Mouse (Mus musculus): ENCODE measurements around the gene Polg2. TPM values are rescaled to one million over a fixed set of nuclear protein-coding genes. Genes with fewer than 3 reads are reported as not detected.
"Not testable (repeated sequence)": the region's sequence is repeated elsewhere in the genome, so short reads cannot be mapped to it uniquely, and the experiment has no call there.

The Polg2 gene
- polyA plus RNA-seq, 1 experiment from 2014 or later = 10.1 TPM

GRCm38 (mm10) chr11:106753314-106753713, 26.0 kb downstream of the Polg2 start:
- no peaks in the 10 kb centered on the region for H3K36me3 ChIP-seq
- H3K9ac ChIP-seq = no peak overlapping the region
- H3K27me3 ChIP-seq = no peaks in the 10 kb centered on the region
- no peak overlapping the region for H3K4me2 ChIP-seq
- 75% methylated on average over 6 of the region's 6 CpGs for WGBS
- no peaks in the 10 kb centered on the region for H3K9me3 ChIP-seq
- no peak overlapping the region for H3K4me3 ChIP-seq
- ATAC-seq (ENCODE audit: borderline replicate concordance, extremely low read depth, low FRiP score, low TSS enrichment) = no peak
- H3K27ac ChIP-seq = no peak overlapping the region
- H3K4me1 ChIP-seq = no peaks in the 10 kb centered on the region

DNA sequence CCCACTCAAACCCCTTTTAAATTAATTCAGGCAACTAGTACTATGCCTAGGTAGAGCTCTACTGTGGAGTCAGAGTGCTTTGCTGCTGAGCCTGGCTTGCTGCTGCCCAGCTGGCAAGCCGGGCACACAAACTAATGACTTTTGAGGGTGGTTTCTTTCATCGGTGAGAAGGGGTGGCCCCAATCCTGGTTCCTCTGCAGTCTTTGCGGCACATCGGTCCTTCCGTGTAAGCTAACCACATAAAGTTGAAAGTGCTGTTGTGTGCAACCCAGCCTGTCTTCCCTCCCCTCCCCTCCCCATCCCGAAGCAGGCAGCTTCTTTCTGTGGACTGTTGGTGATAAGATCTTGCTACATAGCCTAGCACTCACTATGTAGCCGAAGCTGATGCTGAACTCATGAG, 27.2 kb downstream of the Polg2 start:
- Histone ChIP-seq H3K27ac (no peak overlapping the region), H3K27me3 (no peaks in the 10 kb centered on the region), H3K4me3 (no peak overlapping the region), H3K36me3 (no peaks in the 10 kb centered on the region), H3K9ac (no peak overlapping the region), H3K9me3 (no peaks in the 10 kb centered on the region), H3K4me2 (no peak overlapping the region), H3K4me1 (no peaks in the 10 kb centered on the region)
- no peak for ATAC-seq (ENCODE audit: borderline replicate concordance, extremely low read depth, low FRiP score, low TSS enrichment)
- 63% methylated on average over 7 of the region's 7 CpGs for WGBS

- H3K27ac ChIP-seq = no peak within 1 kb of the TSS
- H3K4me3 ChIP-seq = no peak within 1 kb of the TSS
- 70% methylated on average over 17 of the region's 17 CpGs for WGBS
- ATAC-seq (ENCODE audit: borderline replicate concordance, extremely low read depth, low FRiP score, low TSS enrichment) = no peak
- H3K9me3 ChIP-seq = no peaks in the 10 kb centered on the region
- no peaks in the 10 kb centered on the region for H3K4me1 ChIP-seq
- no peaks in the 10 kb centered on the region for H3K27me3 ChIP-seq
- H3K4me2 ChIP-seq = no peak within 1 kb of the TSS
- no peaks in the 10 kb centered on the region for H3K36me3 ChIP-seq
- H3K9ac ChIP-seq = no peak within 1 kb of the TSS
These were observed 28.0 kb downstream of the Polg2 start, which contains the start of gene Milr1 for GRCm38 (mm10) chr11:106751039-106752018. TSS of gene Milr1 (plus strand) at chr11:106751226.

- 63% methylated on average over 13 of the region's 13 CpGs for WGBS
- H3K27ac ChIP-seq = no peak within 1 kb of the TSS
- no peaks in the 10 kb centered on the region for H3K27me3 ChIP-seq
- no peak within 1 kb of the TSS for H3K4me3 ChIP-seq
- no peak for ATAC-seq (ENCODE audit: borderline replicate concordance, extremely low read depth, low FRiP score, low TSS enrichment)
- no peaks in the 10 kb centered on the region for H3K36me3 ChIP-seq
- no peak within 1 kb of the TSS for H3K4me2 ChIP-seq
- H3K9me3 ChIP-seq = no peaks in the 10 kb centered on the region
- no peaks in the 10 kb centered on the region for H3K4me1 ChIP-seq
- no peak within 1 kb of the TSS for H3K9ac ChIP-seq
These were observed 29.1 kb downstream of the Polg2 start, which contains the start of gene Pecam1 for GRCm38 (mm10) chr11:106750121-106750751. TSS of gene Pecam1 (minus strand) at chr11:106750628.

- not testable (repeated sequence) for H3K27ac ChIP-seq; H3K36me3 ChIP-seq; H3K4me3 ChIP-seq; H3K9ac ChIP-seq; ATAC-seq (ENCODE audit: borderline replicate concordance, extremely low read depth, low FRiP score, low TSS enrichment); H3K4me2 ChIP-seq; H3K9me3 ChIP-seq; H3K4me1 ChIP-seq; H3K27me3 ChIP-seq
- 92% methylated on average over 7 of the region's 7 CpGs for WGBS
These were observed 29.7 kb downstream of the Polg2 start for GRCm38 (mm10) chr11:106749557-106750120.

DNA sequence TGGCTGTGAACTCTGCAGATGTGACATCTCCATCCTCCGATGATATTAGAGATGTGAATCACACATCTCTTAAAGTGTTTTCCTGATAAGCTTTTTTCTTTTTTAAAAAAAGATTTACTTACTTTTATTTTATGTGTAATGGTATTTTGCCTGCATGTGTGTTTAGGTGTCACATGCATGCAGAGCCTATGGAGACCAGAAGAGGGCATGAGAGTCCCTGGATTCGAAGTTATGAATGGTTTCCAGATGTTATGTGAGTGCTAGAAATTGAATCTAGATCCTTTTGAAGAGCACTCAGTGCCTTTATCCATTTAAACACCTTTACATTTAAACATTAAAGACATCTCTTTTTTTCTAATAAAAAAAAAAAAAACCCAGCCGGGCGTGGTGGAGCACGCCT, 34.4 kb downstream of the Polg2 start:
- no peak overlapping the region for H3K4me3 ChIP-seq
- no peaks in the 10 kb centered on the region for H3K4me1 ChIP-seq
- H3K9ac ChIP-seq = no peak overlapping the region
- H3K27ac ChIP-seq = no peak overlapping the region
- H3K36me3 ChIP-seq = no peaks in the 10 kb centered on the region
- WGBS = 88% methylated on average over 5 of the region's 5 CpGs
- H3K27me3 ChIP-seq = no peaks in the 10 kb centered on the region
- H3K4me2 ChIP-seq = no peak overlapping the region
- no peak for ATAC-seq (ENCODE audit: borderline replicate concordance, extremely low read depth, low FRiP score, low TSS enrichment)
- no peaks in the 10 kb centered on the region for H3K9me3 ChIP-seq

- no peak for ATAC-seq (ENCODE audit: borderline replicate concordance, extremely low read depth, low FRiP score, low TSS enrichment)
- 40% methylated on average over 6 of the region's 6 CpGs for WGBS
- Histone ChIP-seq H3K4me3 (no peak overlapping the region), H3K36me3 (no peaks in the 10 kb centered on the region), H3K4me1 (peaks cover 7% of the 10 kb centered on the region; the same call in 1 of the 2 replicates), H3K27me3 (no peaks in the 10 kb centered on the region), H3K4me2 (no peak overlapping the region), H3K9me3 (no peaks in the 10 kb centered on the region), H3K9ac (no peak overlapping the region), H3K27ac (no peak overlapping the region)
These were observed 36.9 kb downstream of the Polg2 start for GRCm38 (mm10) chr11:106742388-106742841.

- no peaks in the 10 kb centered on the region for H3K36me3 ChIP-seq
- H3K4me3 ChIP-seq = no peak overlapping the region
- H3K27me3 ChIP-seq = no peaks in the 10 kb centered on the region
- H3K9ac ChIP-seq = no peak overlapping the region
- peaks cover 8% of the 10 kb centered on the region; the same call in 1 of the 2 replicates for H3K4me1 ChIP-seq
- 88% methylated on average over 3 of the region's 3 CpGs for WGBS
- no peak overlapping the region for H3K4me2 ChIP-seq
- H3K9me3 ChIP-seq = no peaks in the 10 kb centered on the region
- no peak overlapping the region for H3K27ac ChIP-seq
- ATAC-seq (ENCODE audit: borderline replicate concordance, extremely low read depth, low FRiP score, low TSS enrichment) = no peak
These were observed 37.5 kb downstream of the Polg2 start for GRCm38 (mm10) chr11:106741826-106742225.

DNA sequence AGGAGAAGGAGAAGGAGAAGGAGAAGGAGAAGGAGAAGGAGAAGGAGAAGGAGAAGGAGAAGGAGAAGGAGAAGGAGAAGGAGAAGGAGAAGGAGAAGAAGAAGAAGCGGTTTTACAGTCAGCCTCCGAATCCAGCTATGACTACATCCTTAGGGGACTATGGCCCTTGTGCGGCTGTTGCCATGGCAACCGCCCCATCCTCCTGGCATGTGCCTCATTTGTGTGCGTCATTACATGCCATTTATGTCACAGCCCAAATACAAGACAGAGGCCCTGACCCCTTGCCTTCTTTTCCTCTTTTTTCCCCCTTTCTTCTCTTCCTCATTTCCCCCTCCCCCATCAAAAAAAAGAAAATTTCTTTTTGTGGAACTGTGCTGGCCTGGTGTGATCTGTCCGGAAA, 38.1 kb downstream of the Polg2 start:
- no peaks in the 10 kb centered on the region for H3K9me3 ChIP-seq
- H3K36me3 ChIP-seq = no peaks in the 10 kb centered on the region
- ATAC-seq (ENCODE audit: borderline replicate concordance, extremely low read depth, low FRiP score, low TSS enrichment) = no peak
- H3K27ac ChIP-seq = no peak overlapping the region
- 66% methylated on average over 6 of the region's 6 CpGs for WGBS
- H3K27me3 ChIP-seq = no peaks in the 10 kb centered on the region
- H3K9ac ChIP-seq = no peak overlapping the region
- no peak overlapping the region for H3K4me3 ChIP-seq
- H3K4me2 ChIP-seq = no peak overlapping the region
- peaks cover 8% of the 10 kb centered on the region; the same call in 1 of the 2 replicates for H3K4me1 ChIP-seq

- H3K4me2 ChIP-seq; H3K4me1 ChIP-seq; H3K36me3 ChIP-seq; H3K27me3 ChIP-seq; ATAC-seq (ENCODE audit: borderline replicate concordance, extremely low read depth, low FRiP score, low TSS enrichment); H3K9me3 ChIP-seq; H3K9ac ChIP-seq; H3K27ac ChIP-seq; H3K4me3 ChIP-seq: not testable (repeated sequence)
- WGBS = 85% methylated on average over 8 of the region's 8 CpGs
These were observed 38.6 kb downstream of the Polg2 start for GRCm38 (mm10) chr11:106740724-106741123.

DNA sequence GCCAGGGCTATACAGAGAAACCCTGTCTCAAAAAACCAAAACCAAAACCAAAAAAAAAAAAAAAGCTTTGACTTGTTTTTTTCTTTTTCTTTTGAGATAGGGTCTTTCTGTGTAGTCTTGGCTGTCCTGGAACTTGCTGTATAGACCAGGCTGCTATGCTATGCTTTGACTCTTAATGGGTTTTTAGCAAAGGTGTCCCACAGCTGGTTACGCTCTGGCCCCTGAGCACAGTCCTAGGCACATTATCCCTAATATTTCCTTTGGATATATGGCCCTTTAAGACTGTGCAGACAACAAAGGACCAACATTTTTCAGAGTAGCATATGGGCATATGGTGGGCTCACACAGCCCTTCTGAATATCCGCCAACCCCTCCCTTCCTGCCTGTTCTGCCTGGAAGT, 40.2 kb downstream of the Polg2 start:
- Histone ChIP-seq H3K4me1 (peaks cover 8% of the 10 kb centered on the region; the same call in 1 of the 2 replicates), H3K9ac (no peak overlapping the region), H3K27me3 (no peaks in the 10 kb centered on the region), H3K36me3 (no peaks in the 10 kb centered on the region), H3K4me3 (no peak overlapping the region), H3K9me3 (no peaks in the 10 kb centered on the region), H3K4me2 (no peak overlapping the region), H3K27ac (no peak overlapping the region)
- ATAC-seq (ENCODE audit: borderline replicate concordance, extremely low read depth, low FRiP score, low TSS enrichment) = no peak
- 90% methylated on average over 2 of the region's 2 CpGs for WGBS

Data from lung, embryonic 15.5 days (tissue).